Mouse (Mus musculus): ENCODE results near the gene Ndufa8. TPM values are rescaled to one million over a fixed set of nuclear protein-coding genes. Genes with fewer than 3 reads are reported as not detected.

Gene Ndufa8
- 100 to 1,000 TPM; 603 TPM for total RNA-seq (2021)
- long read RNA-seq, experiment 1, transcript Ndufa8-201 (4 exons, 861 nt) = major isoform, 602 of 626 reads
- long read RNA-seq, experiment 1, partial matches to known transcripts = 22 of 626 reads
- long read RNA-seq, experiment 1, other reads (novel, unspliced or antisense) = 2 of 626 reads
- long read RNA-seq, experiment 2, transcript Ndufa8-201 (4 exons, 861 nt) = major isoform, 475 of 501 reads
- long read RNA-seq, experiment 2, partial matches to known transcripts = 23 of 501 reads
- long read RNA-seq, experiment 2, other reads (novel, unspliced or antisense) = 3 of 501 reads

DNA sequence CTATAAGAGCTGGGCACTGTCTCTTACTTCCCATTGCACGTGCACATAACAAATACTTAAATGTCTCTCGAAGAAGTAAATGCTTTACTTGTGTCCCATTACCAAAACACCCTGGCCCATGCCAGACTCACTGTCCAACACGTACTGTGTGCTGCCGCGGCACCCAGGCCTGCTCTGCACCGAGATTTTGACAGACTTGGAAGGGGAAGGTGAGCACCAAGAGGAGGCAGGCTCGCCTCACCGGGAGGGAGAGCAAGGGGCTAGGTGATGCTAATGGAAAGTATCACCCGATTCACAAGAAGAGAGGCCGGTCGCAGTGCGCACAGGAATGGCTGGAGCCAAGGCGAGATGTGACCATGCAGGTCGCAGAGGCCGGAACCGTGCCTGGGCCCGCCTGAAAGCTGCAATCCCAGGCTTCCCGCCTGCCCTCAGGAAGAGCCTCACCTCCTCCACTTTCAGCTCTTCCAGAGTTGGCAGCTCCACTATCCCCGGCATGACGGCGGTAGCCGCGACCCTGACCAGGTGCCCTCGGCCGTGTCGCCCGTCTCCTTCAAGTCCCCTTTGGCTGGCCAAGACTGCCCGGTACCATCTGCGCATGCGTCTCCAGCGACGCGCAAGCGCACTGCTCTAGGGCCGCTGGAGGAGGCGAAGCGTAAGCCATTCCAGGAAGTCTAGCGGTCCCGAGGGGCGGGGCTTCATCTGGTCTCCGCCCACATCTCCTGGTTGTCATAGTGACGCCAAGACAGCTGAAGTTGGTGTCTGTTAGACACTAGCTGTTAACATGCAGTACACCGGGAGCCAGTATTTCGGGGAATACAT is at the start of gene Ndufa8, which contains the start of gene Morn5:
Gene Ndufa8, minus strand, starts transcription at position 659 of the 819 bp plus-strand sequence.
Gene Morn5, plus strand, starts transcription at position 711 of the 819 bp plus-strand sequence.
- peak; percentile 99 to 100 for DNase-seq
- intact Hi-C loops (cut with DNase I) = loop anchor here (2.0 kb wide), 1 partner anchor 90 kb away; no protein-coding TSS in a partner anchor

DNA sequence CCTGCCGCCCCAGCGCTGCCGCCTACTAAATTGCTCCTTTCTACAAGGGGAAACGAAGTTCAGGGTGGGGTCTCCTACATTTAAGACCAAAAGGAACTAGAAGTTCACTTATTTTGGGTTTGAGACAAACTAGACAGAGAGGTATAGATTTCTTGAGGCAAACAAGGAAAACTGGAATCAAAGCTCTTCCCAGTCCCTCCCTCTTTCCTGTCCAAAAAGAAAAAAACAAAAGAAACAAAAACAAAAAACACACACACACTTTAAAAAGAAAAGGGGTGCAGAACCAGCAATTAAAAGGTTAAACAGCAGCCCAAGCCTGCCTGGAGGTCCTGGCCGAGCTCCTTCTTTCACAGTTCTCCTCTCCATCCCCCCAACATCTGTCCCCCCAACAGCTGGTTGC is 48.8 kb upstream of the Ndufa8 start:
- intact Hi-C loops (cut with DNase I) = no loop called here
- DNase-seq = no peak

DNA sequence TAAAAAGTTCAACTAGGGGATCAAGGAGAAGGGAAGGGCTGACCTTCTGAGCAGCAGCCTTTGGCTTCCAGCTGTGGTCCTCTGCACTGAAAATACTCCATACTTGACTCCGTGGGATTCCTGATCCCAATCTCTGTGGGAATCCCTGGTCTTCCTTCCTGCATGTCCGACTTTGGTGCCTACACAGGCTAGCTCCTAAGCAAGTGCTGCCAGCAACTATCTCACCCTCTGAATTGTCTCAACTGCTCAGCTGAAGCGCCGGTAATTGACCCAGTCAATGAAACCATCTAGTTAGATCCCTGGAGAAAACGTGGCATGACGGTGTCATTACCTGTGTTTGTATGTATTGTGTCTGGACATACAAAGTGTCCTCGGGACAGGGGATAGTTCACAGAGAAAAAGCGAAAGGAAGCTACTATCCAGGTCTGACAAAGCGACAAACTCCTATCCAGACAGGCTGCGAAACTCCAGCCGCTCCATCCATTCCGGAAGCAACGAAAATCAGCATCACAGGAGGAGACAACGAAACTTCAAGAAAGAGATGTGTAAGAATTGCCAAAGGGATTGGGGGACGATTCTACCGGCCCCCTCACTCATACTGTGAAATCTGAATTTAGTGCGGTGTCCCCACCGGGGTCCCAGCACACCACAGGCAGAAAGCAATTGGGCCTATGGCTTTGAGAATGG is 48.1 kb upstream of the Ndufa8 start:
- no peak for DNase-seq
- intact Hi-C loops (cut with DNase I) = no loop called here

DNA sequence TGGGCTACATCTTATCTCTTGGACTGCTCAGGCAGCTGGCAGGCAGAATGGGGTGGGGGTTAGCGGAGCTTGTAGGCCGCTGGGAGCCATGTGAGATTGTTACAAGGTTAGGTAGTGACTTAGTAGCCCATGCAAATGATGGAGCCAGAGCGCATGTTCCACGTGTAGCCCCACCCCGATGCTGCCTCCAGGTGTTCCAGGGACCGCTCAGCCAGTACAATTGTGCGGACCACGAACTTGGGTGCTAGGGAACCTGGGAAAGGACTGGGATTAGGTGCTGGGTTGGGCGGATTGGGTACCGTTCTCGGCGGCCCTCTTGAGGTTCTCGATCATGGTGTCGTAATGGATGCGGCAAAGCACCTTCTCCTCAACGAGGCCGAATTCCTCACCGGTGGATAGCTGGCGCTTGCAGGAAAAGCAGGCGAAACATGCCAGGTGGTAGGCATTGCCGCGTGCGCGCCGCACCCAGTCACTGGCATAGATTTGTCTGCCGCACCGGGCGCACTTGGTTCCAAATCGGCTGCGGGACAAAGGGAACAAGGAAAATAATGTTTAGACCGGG is 44.8 kb upstream of the Ndufa8 start:
- intact Hi-C loops (cut with DNase I) = no loop called here
- no peak for DNase-seq

- intact Hi-C loops (cut with DNase I) = no loop called here
Observed at GRCm38 (mm10) chr2:36093301-36093700, 44.1 kb upstream of the Ndufa8 start.

GRCm38 (mm10) chr2:36092748-36093147 is 43.5 kb upstream of the Ndufa8 start:
- intact Hi-C loops (cut with DNase I) = no loop called here
- DNase-seq = no peak

More at GRCm38 (mm10) chr2:36093301-36093700, 44.1 kb upstream of the Ndufa8 start:
- no peak for DNase-seq

- peak; percentile 37 to 40 for DNase-seq
- intact Hi-C loops (cut with DNase I) = no loop called here
Observed at GRCm38 (mm10) chr2:36090853-36091741, 41.9 kb upstream of the Ndufa8 start.

- intact Hi-C loops (cut with DNase I) = no loop called here
- DNase-seq = no peak
Observed at GRCm38 (mm10) chr2:36089190-36089589, 40.0 kb upstream of the Ndufa8 start.

GRCm38 (mm10) chr2:36085041-36085440 is 35.8 kb upstream of the Ndufa8 start:
- intact Hi-C loops (cut with DNase I) = no loop called here

DNA sequence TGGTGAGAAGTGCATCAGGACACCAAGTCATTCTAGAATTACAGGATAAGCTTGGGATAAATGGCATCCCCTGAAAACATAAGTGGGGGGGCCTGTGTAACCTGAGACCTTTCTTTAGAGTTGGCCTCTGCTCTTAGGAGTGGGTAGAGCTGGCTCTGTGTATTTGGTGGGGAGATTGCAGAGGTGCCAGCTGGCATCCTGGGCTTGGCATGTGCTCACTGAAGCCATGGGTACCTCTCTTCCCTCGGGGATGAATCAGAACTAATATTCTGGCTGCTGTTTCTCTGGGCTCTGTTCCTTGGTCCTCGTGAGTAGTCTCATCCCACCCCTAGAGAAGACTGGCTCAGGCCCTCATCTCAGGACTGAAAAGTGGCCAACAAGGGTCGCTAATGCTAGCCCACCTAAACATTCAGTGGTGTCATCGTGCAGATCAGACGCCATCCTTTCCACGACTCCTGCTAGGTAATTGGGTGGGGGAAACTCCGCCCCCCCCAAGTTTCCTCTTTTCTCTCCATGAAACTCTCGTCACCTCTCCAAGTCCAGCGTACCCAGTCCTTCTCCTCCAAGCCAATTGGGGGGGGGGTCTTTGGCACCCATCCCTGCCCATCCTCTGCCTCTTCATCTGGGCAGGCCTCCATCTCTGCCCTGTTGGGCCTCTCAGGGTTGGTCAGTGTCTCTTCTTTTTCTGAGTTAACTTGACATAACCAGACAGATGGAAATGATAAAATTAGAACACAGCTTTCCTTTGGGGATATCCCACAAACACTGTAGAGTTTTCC is 33.8 kb upstream of the Ndufa8 start:
- no peak for DNase-seq
- intact Hi-C loops (cut with DNase I) = no loop called here

More at GRCm38 (mm10) chr2:36085041-36085440, 35.8 kb upstream of the Ndufa8 start:
- DNase-seq = no peak

DNA sequence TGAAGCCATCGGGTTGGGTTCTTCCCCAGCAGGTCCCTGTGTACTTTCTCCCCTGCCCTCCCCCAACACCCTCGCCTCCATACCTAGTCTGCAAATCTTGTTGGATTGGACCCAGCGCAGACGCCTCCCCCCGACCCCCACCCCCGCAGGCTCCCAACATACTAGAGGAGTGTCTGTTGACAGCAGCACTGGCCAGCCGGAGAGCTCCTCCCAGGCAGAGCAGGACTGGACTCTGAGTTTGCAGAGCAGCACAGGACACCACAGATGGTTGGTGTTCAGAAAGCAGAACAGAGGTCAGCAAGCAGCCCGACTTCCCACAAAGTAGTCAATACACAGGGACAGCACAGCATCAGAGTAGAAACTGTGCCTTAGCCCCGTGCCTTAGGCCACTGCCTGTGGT is 32.2 kb upstream of the Ndufa8 start:
- intact Hi-C loops (cut with DNase I) = no loop called here
- DNase-seq = no peak

DNA sequence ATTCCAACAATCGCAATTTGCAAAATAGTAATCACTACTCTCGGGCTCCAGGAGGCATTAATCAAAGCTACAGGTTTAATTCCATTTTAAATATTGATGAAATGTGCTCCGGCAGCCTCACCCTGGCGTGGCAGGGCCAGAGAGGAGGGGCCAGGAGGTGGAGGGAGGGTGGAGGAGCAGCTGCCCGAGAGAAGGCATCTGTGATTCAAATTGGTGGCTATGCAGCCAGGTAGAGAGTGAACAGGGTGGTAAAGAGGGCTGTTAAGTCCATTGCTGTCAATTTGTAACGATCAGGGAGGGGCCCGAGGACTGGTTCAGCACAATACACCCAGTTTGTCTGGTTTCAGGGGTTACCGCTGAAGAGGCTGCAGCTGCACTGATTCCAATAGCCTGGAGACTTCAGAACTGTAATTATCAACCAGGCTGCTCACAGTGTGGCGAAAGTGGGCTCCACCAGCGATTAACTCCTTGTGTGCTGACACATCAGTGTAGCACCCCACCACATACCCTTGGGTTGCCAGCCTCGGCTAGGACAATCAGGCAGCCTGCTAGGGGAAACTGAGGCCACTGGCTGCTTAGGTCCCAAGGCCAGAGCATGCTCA is 28.1 kb upstream of the Ndufa8 start:
- no peak for DNase-seq
- intact Hi-C loops (cut with DNase I) = no loop called here

GRCm38 (mm10) chr2:36075210-36075609 is 26.0 kb upstream of the Ndufa8 start:
- intact Hi-C loops (cut with DNase I) = no loop called here
- DNase-seq = no peak

DNA sequence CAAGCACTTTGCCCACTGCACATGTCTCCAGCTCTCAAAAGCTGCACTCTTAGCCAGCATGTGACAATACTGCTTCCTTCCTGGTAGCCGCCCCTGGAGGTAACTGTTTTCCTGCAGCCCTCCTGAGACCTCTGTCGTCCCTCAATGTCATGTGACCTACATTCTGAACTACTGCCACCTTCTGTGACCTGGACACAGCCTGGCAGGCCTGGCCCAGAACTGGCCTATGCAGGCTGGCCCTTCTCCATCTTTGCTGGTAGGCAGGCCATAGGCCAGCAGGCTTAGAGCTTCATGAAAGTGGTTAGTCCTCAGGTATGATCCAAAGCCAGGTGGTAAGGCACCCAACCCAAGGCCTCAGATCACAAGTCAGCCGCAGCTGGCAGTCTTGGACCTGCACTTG is 24.6 kb upstream of the Ndufa8 start:
- DNase-seq = peak in 1 of 2 experiments; percentile 16

DNA sequence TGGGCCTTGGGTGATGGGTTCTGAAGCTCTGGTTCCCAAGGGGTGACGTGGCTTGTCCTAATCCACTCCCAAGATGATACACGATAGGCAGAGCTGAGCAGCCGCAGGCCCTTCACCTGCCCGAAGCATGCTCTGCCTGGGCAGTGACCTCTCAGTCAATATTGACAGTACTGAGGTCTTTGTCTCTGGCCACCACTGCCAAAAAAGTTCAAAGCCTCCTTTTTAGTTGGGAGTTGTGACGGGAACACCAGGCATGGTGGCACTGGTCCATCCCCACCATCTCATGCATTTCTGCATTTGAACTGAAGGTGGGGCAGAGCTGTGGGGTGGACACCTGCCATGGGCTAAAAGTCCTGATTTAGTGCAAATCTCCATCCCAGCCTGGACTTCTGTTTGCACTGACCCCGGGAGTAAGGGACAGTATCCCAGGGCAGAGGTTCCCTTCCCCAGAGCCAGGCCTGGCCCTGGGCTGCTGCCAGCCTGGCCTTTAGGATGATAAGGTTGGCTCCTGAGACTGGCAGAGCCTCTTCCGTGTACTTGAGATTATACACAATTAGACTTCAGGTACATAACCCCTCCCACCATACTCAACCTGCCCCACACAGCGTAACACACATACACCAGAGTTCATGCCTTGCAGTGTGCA is 22.6 kb upstream of the Ndufa8 start:
- intact Hi-C loops (cut with DNase I) = no loop called here
- no peak for DNase-seq

More for the DNA sequence above, 24.6 kb upstream of the Ndufa8 start:
- intact Hi-C loops (cut with DNase I) = no loop called here

DNA sequence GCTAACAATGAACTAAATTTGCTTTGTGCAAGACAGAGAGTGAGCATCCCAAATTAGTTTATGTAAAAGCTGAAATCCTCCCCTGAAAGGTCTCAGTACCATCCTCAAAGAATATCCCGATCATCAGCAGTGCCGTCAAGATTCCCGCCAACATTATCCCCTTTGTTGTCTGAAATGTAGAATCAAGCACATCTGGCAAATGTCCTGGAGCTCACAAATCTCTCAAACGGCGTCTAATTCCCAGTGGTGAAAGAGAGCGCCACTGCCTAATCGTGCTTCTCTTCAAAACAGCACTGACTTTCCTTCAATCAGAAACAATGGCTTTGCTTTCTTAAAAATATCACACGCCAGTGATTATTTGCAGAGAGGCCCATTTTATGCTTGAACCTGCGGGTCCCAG is 17.9 kb upstream of the Ndufa8 start:
- DNase-seq = no peak
- intact Hi-C loops (cut with DNase I) = no loop called here

DNA sequence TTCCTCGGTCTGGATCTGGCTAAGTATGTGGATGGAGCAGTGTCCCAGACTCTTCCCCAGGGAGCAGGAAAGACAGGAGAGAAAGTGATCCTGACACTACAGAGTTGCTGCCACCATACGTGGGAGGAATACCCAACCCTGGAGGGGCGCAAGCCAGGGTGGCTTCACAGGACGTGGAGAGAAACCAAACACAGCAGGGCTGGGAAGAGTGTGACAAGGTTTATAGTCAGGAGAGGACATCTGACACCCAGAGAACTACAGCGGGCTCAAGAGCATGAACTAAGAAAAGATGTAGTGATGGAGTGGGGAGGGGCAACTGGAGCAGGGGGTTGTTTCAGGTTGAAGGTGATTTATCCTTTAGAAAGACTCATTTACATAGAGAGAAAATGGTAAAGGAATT is 12.2 kb upstream of the Ndufa8 start:
- intact Hi-C loops (cut with DNase I) = no loop called here
- DNase-seq = no peak

DNA sequence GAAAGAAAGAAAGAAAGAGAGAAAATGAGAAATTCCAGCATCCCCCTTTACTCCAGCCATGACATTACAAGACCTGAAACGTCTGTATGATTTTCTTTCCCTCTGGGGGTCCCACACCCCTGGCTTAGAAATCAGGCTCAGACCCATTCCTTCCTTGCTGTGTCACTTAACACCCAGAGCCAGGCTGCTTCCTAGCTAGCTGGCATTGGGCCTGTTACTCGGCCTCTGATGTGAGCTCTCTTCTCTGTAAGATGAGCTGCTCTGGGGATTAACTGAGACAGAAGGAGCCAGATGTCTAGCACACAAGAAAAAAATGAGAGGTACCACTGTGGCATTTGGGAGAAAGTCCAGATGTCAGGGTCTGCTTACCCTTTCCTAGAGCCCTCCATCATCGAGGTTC is 7.0 kb upstream of the Ndufa8 start:
- DNase-seq = no peak
- intact Hi-C loops (cut with DNase I) = no loop called here
